Mouse (Mus musculus) embryo, embryonic 10.5 days (tissue): ENCODE measurements around the gene Spin2d.
"Not testable (repeated sequence)": the region's sequence is repeated elsewhere in the genome, so short reads cannot be mapped to it uniquely, and the experiment has no call there.

Experiments used
- DNase-seq: peaks from one replicate; pipeline ENCODE4 v3.0.0-alpha.2; 2015; ENCODE audit warnings: low spot score

The Spin2d gene

GRCm38 (mm10) chrX:73176889-73177288 is at the start of gene Spin2d:
Gene Spin2d (minus strand): TSS chrX:73176989.
- DNase-seq = not testable (repeated sequence)

DNA sequence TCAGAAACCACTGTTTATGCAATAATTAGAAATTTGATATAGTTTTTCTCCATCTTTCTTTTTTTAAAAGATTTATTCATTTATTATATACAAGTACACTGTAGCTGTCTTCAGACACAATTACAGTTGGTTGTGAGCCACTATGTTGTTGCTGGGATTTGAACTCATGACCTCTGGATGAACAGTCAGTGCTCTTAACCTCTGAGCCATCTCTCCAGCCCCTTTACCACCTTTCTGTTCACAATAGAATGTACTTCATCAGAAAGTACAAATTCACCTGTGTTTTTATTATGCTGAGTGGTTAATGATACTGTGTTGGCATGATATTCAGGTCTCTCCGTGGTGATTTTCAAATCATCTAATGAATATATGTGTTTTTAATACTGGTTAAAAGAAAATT is 48.6 kb upstream of the Spin2d start:
- DNase-seq = no peak

- not testable (repeated sequence) for DNase-seq
Measured at GRCm38 (mm10) chrX:73213819-73214564, 37.2 kb upstream of the Spin2d start, which contains the start of gene Xlr4b. Gene Xlr4b (plus strand): TSS chrX:73214333.

- peak; percentile 0 for DNase-seq
Measured at GRCm38 (mm10) chrX:73191934-73192333, 15.1 kb upstream of the Spin2d start, which contains the start of gene Xlr3b. Gene Xlr3b (plus strand): TSS chrX:73192207.

DNA sequence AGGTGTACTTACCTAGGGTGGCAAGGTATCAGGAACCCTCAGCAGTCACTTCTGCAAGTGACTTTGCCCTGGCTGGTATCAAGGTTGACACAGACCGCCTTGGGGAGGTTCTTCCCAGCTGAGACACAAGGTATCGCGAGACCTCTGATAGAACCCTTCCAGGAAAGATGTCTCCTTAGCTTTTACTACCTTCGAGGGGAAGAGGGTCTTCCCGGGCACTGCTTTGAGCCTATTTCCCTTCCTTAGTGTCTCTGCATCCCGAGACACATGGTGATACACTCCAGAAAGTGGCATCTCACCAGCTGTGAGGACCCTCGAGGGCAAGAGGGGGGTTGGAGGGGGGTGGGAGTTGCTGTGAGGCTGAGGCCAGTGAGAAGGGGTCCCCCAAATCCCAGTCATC is 27.4 kb downstream of the Spin2d start, which contains the start of gene DXBay18:
Gene DXBay18, minus strand, starts transcription at position 101 of the 400 bp plus-strand sequence.
- not testable (repeated sequence) for DNase-seq

DNA sequence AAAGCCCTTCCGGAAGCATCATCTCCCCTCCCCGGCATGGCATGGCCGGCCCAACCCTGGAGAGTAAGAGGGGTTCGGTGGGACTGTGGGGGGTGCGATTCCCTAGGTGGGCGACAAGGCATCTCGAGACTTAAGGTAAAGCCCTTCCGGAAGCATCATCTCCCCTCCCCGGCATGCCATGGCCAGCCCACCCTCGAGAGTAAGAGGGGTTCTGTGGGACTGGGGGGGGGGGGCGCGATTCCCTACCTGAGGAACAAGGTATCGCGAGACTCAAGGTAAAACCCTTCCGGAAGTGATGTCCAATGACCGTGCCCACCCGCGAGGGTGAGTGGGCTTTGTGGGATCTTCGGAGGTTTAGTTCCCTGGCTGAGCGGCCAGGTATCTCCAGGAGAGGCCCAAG is 28.3 kb downstream of the Spin2d start, which contains the start of gene Xlr5b:
Gene Xlr5b, plus strand, starts transcription at position 301 of the 400 bp plus-strand sequence.
- not testable (repeated sequence) for DNase-seq

DNA sequence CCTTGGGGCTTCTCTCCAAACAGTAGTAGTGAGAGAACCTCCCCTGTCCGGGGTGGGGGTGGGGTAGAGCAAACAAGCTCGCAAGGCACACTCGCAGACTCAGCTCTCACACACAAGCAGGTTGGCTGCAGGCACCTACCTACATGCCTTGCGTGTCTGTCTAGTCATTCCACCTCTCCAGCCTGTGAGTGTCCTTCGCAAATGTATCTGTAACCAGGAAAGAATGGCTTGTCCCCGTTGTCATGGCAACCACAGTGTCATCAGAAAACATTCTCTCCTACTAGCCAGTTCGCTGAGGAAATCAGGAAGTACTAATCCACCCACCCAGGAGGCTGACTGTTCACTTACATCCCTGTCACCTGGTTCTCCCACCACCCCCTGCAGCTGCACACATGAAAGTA is 33.6 kb downstream of the Spin2d start:
- not testable (repeated sequence) for DNase-seq
